ENCODE assay signal across 13 mouse cellular contexts in the genomic region with DNA sequence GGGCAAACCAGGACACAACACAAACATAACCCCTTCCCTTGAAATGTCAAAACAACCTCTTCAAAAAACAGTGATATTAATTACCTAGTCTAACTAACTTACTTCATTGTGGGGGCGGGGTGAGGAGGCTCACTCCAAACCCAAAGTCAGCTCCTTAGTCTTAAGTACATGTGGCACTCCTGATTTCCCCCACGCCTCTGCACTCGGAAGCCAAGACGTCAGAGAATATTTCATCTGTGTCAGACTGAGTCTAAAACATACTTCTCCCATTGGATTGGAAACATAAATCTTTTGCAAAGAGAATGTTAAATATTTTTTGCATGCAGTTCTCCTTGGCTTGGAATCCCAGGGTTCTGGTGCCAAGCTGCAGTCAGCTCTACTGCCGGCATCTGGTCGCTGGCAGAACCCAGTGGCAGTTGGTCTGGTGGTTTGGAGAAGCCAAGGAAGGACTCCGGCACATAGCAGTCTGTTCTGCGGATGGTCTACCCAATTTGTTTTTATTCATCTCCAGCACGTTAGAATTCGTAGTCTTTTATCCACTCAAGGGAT.
DNase-seq lines count a peak whose midpoint lies in the region; ATAC-seq lines count a peak whose summit lies in the region.
"Had no signal": no experiment of that assay in that cellular context is flagged by ENCODE, and none has a peak within 500 bp of the region (broad histone marks: within the 10 kb centered on the region; RNA-seq: fewer than 3 reads in every experiment).

No protein-coding gene starts in this region.

- intact Hi-C loops in left cerebral cortex, postnatal 14 days (cut with DNase I) = no loop called here

- H3K27ac ChIP-seq in heart, embryonic 10.5 days = no peak overlapping the region
- H3K27ac ChIP-seq: limb, embryonic 13.5 days had no signal

- peaks cover 15% of the 10 kb centered on the region for H3K4me1 ChIP-seq in heart, embryonic 10.5 days
- H3K4me1 ChIP-seq: megakaryocyte, embryonic 14.5 days had no signal

- H3K4me3 ChIP-seq in heart, embryonic 10.5 days = no peak overlapping the region
- H3K4me3 ChIP-seq: limb, embryonic 13.5 days; megakaryocyte, embryonic 14.5 days; neural tube, embryonic 13.5 days had no signal

- H3K9me3 ChIP-seq in heart, embryonic 10.5 days = no peaks in the 10 kb centered on the region
- H3K9me3 ChIP-seq: limb, embryonic 13.5 days; neural tube, embryonic 13.5 days had no signal

- H3K27me3 ChIP-seq in heart, embryonic 10.5 days (ENCODE audit: insufficient read depth, poor library complexity, severe bottlenecking) = no peaks in the 10 kb centered on the region
- H3K27me3 ChIP-seq: limb, embryonic 13.5 days; megakaryocyte, embryonic 14.5 days; neural tube, embryonic 13.5 days had no signal

- 92% methylated on average over 10 of the region's 10 CpGs for WGBS in heart, embryonic 10.5 days

- no peak for ATAC-seq in erythroblast, adult 5-6 weeks (replicated peaks; ENCODE audit: low FRiP score, poor library complexity, severe bottlenecking)

- H3K36me3 ChIP-seq in heart, embryonic 10.5 days = no peaks in the 10 kb centered on the region
- H3K36me3 ChIP-seq: limb, embryonic 13.5 days; neural tube, embryonic 13.5 days had no signal

- DNase-seq in heart, embryonic 10.5 days (ENCODE audit: low spot score) = peak; percentile 33
- DNase-seq in heart, adult 8-10 months (ENCODE audit: low spot score) = no peak
- peak; percentile 10 to 41 for DNase-seq in frontal cortex, postnatal 36 days (ENCODE audit: low spot score in 2 of 2)
- DNase-seq in left cerebral cortex, postnatal 14 days (ENCODE audit: low spot score in 2 of 2) = peak; percentile 7 to 12
- peak; percentile 28 for DNase-seq in right cerebral cortex, postnatal 25 days
- no peak for DNase-seq in thymus, postnatal 36 days
- DNase-seq: cerebellum, adult 18-20 months; kidney, adult 11 months; thymus, postnatal 4 days had no signal

Comparison
In these comparisons a context has a peak if more than half of its experiments do, and no peak if none do; other contexts are left out.
1. DNase-seq: peak in heart, embryonic 10.5 days (single experiment), frontal cortex, postnatal 36 days (2 of 2), left cerebral cortex, postnatal 14 days (2 of 2) and right cerebral cortex, postnatal 25 days (single experiment); none in heart, adult 8-10 months (single experiment) and thymus, postnatal 36 days (0 of 2).